Mouse (Mus musculus): ENCODE measurements around the gene Arxes1.

- TF ChIP-seq POLR2A (IDR thresholded peaks at IDR 0.05; ENCODE audit: control insufficient read depth in 1 of 2, insufficient read depth in 1 of 2, low read depth in 1 of 2, low read length in 2 of 2, poor library complexity in 1 of 2), result no peak
- TF ChIP-seq HCFC1 (IDR thresholded peaks at IDR 0.05; ENCODE audit: low read depth, low read length), result no peak
Measured at GRCm38 (mm10) chrX:136007199-136007843, 25.8 kb upstream of the Arxes1 start.

All from MEL (cell line).